Mouse (Mus musculus) embryo, embryonic 10.5 days (tissue): Measurements from ENCODE around the gene Krt78.
"Not testable (repeated sequence)": the region's sequence is repeated elsewhere in the genome, so short reads cannot be mapped to it uniquely, and the experiment has no call there.

Source experiments
- DNase-seq: peaks from one replicate; pipeline ENCODE4 v3.0.0-alpha.2; 2015; ENCODE audit warnings: low spot score

Krt78 gene

GRCm38 (mm10) chr15:101954187-101954586, at the start of gene Krt78:
Gene Krt78, minus strand, starts transcription at chr15:101954287.
- no peak for DNase-seq

- DNase-seq, result no peak
Measured at GRCm38 (mm10) chr15:102003516-102003915, 49.4 kb upstream of the Krt78 start.

GRCm38 (mm10) chr15:102002646-102003488, 48.8 kb upstream of the Krt78 start:
- peak; percentile 86 for DNase-seq

GRCm38 (mm10) chr15:101999676-102000335, 45.7 kb upstream of the Krt78 start:
- no peak for DNase-seq

- no peak for DNase-seq
Measured at GRCm38 (mm10) chr15:101999156-101999555, 45.1 kb upstream of the Krt78 start.

GRCm38 (mm10) chr15:101996450-101997078, 42.5 kb upstream of the Krt78 start:
- not testable (repeated sequence) for DNase-seq

GRCm38 (mm10) chr15:101995484-101996236, 41.6 kb upstream of the Krt78 start:
- no peak for DNase-seq

- no peak for DNase-seq
Measured at GRCm38 (mm10) chr15:101994365-101994764, 40.3 kb upstream of the Krt78 start.

- DNase-seq, result no peak
Measured at GRCm38 (mm10) chr15:101990946-101991345, 36.9 kb upstream of the Krt78 start.

- no peak for DNase-seq
Measured at GRCm38 (mm10) chr15:101988714-101989113, 34.6 kb upstream of the Krt78 start.

- DNase-seq, result peak; percentile 94
Measured at GRCm38 (mm10) chr15:101988119-101988518, 34.0 kb upstream of the Krt78 start.

GRCm38 (mm10) chr15:101984746-101985145, 30.7 kb upstream of the Krt78 start:
- DNase-seq, result no peak

- peak; percentile 99 for DNase-seq
Measured at GRCm38 (mm10) chr15:101983949-101984601, 30.0 kb upstream of the Krt78 start.

- DNase-seq, result no peak
Measured at GRCm38 (mm10) chr15:101983315-101983948, 29.3 kb upstream of the Krt78 start.

- DNase-seq, result no peak
Measured at GRCm38 (mm10) chr15:101980849-101981248, 26.8 kb upstream of the Krt78 start.

- DNase-seq, result peak; percentile 79
Measured at GRCm38 (mm10) chr15:101977043-101977726, 23.1 kb upstream of the Krt78 start.

- DNase-seq, result no peak
Measured at GRCm38 (mm10) chr15:101976641-101977040, 22.6 kb upstream of the Krt78 start.

- no peak for DNase-seq
Measured at GRCm38 (mm10) chr15:101976023-101976422, 21.9 kb upstream of the Krt78 start.

- no peak for DNase-seq
Measured at GRCm38 (mm10) chr15:101974083-101974845, 20.2 kb upstream of the Krt78 start.
